Mouse (Mus musculus) brain, adult 2 months (tissue): ENCODE results near the gene Mpnd.

ENCODE experiments used
- DNase-seq: peaks from one replicate; pipeline ENCODE4 v3.0.0; 2011; ENCODE audit warnings: low read depth, low spot score

The Mpnd gene

DNA sequence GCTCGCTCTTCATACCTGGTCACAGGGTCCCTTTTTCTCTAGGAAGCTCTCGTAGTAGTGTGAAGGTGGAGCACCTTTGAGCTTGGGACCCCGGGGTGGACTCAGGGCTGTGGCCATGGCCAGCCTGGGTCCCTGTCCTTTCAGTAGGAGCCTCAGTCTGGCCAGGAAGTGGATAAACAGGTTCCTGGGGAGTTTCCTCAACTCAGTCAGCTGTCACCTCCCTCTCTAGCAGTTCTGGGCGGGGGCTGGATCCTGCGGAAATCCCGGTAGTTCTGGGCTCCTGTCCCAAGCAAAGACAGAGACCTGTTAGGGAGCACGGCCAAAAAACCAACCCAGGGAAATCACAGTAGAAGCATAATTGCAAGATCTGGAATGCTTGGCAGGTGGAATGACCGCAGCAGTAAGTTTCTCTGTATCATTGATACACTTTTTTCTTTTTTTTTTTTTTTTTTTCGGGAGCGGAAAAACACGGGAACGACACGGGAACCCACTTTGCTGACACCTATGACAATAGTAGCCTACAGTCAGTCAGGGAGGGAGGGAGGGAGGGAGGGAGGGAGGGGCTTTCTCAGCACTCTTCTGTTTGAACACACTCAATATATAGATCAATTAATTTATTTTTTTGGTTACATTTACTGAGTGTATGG lies at the start of gene Mpnd, which contains the start of gene Stap2:
TSS of gene Mpnd (plus strand) at position 297 of the 647 bp plus-strand sequence.
TSS of gene Stap2 (minus strand) at position 170 of the 647 bp plus-strand sequence.
- DNase-seq: peak; percentile 96

DNA sequence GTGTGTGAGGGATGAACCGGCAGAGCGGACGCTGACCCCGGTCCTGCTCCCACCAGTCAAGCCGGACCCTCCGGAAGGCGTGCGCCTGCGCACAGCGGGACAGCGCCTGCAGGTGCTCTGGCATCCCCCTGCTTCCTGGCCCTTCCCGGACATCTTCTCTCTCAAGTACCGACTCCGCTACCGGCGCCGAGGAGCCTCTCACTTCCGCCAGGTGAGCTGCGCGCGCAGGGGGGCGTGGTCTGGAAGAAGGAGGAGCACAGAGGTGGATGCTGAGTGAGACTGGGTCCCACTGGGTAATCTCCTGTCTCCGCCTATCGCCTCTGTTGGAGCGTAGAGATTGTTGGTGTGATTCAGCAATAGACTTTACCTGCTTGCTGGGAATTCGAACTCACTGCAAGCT lies 49.4 kb upstream of the Mpnd start:
- DNase-seq: peak; percentile 87

DNA sequence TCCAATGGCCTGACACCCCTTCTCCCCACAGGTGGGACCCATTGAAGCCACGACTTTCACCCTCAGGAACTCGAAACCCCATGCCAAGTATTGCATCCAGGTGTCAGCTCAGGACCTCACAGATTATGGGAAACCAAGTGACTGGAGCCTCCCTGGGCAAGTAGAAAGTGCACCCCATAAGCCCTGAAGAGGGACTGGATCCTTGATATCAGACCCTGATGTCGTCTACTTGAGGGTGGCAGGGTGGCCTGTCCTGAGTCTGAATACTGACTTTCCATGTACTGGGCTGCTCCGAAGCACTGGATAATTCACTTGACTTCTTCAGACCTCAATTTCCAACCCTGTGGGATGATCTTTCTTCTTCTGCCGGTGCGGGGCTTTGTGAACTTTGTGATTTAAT lies 48.9 kb upstream of the Mpnd start:
- DNase-seq: no peak

DNA sequence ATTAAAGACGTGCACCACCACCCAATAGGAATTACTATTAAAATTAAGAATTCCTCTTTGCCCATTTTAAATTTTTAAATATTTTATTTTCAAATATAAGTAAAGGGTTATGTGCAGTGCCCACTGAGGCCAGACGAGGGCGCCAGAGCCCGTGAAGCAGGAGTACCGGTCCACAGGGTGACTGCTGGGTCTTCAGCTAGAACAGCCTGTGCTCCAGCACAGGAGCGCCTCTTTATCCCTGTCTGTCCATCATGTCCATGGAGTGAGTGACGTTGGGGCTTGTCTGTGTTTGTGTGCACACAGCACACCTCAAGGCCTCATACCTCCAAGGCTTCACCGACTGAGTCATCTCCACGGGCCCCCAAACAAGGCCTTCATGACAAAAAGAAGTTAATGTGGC lies 48.3 kb upstream of the Mpnd start:
- peak; percentile 87 for DNase-seq

DNA sequence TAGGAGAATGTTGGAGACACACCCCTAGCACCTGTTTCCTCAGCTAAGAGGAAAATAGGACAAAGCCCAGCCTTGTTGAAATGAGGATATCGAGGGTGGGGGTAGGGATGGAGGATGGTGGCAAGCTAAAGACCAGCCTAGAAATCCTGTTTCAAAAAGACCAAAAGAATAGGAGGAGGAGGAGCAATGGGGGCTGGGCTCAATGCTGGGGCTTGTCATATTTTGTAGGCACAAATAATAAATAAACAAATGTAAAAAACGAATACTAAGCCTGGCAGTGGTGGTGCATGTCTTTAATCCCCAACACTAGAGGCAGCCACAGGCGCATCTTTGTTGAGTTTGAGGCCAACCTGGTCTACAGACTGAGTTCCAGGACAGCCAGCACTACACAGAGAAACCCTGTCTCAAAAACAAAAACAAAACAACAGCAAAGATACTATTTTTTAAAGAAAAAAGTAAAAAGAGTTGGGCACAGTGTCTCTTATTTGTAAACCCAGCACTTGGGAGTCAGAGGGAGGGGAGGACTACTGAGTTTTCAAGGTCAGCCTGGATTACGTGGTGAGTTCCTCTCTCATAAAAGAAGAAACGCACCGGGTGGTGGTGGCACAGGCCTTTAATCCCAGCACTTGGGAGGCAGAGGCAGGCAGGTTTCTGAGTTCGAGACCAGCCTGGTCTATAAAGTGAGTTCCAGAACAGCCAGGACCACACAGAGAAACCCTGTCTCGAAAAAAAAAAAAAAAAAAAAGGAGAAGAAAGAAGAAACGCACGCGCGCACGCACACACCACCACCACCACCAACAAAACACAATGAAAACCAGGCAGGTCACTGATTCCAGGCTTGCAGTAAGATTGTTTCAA lies 47.6 kb upstream of the Mpnd start:
- DNase-seq: no peak

DNA sequence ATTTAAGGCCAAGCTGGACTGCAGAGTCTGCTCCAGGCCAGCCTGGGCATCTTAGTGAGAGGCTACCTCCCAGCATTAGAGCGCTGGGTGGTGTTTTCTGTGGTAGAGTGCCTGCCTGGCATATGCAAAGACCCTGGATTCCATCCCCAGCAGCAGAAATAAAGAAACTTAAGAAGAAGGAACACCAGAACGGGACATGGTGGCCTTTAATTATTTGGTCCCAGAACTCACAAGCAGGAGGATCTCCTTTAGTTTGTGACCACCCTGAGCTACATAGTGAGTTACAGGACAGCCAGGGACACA lies 47.0 kb upstream of the Mpnd start:
- DNase-seq: no peak

DNA sequence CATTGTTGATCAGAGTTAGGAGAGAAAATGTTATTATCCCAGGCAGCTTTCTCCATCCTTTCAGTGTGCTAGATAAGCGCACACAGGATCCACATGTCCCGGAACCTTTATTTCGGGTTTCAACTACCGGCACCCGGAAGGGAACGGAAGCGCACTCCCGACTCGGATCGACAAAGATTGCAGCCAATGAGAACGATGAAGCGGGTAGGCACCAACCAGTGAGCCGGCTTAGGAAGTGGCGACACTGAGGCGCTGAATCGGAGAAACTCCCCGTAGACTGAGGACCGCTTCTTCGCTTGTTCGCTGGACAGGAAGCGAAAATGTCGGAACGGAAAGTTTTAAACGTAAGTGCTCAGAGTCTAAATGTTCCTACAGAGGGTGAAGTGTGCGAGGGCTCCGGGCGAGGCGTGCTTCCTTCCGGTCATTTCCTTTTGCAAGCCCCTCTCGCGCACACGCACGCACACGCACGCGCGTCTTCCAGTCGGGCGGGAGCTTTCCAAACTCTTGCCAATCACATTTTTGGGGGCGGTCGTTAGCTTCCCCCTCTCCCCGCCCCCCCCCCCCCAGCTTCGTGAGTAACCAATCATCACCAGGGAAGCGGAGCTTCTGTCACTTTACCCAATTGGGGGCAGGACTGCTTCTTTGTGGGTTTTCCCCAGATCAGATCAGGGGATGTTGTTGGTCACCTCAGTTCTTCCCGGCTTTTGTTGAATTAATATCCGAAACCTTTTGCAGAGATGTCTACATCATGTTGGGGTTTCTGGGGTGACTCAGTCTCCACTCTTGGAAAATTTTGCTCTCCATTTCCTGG lies 46.4 kb upstream of the Mpnd start, which contains the start of gene Yju2:
TSS of gene Yju2 (plus strand) at position 182 of the 811 bp plus-strand sequence.
- peak; percentile 99 for DNase-seq

DNA sequence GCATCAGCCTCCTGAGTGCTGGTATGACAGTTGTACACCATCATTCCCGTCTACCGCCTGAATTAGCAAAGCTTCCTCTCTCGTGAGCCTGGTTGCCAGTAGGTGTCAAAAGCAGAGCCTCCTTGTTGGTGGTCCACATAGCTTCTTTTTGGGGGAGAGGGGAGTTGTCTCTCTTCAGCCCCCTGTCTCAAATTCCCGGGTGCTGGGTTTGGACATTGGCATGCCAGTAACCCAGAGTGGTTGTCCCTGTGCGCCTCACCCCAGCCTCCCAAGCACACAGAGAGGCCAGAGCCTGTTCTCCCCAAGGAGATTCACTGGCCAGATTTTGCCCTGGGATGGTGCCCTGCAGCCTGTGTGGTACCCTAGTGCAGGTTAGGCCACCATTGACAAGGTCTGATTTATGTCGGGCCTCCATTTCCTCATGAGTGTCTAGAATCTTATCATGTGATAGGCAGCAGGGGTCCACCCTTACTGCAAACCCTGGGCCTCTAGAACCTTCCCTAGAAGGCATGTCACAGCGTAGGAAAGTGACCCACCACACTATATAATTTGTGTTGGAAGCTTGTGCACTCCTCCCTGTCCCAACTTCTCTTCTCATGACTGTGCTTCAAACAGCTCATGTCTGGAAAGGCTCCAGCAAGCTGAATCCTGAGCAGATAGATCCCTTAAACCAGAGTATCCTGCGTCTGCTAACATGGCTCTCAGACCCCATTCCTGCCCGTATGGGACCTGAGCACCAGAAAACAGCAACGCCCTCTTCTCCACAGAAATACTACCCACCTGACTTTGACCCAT lies 45.4 kb upstream of the Mpnd start:
- no peak for DNase-seq

DNA sequence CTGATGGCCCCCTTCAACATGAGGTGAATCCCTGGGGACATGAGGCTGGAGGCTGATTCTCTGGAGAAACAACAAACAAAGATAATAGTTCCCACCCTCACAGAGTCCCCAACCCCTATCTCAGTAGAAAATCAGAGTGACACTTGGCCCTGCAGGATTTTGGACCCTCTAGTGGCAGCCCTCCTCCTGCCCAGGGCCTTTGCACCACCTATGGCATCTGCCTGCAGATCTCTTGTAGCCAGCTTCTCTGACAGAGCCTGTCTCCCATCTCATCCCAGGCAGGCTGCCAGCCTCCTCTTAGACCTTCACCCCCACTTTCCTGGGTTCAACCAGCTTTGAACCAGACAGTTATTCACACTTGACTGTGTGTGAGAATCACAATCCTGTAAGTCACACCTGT lies 44.7 kb upstream of the Mpnd start:
- no peak for DNase-seq

DNA sequence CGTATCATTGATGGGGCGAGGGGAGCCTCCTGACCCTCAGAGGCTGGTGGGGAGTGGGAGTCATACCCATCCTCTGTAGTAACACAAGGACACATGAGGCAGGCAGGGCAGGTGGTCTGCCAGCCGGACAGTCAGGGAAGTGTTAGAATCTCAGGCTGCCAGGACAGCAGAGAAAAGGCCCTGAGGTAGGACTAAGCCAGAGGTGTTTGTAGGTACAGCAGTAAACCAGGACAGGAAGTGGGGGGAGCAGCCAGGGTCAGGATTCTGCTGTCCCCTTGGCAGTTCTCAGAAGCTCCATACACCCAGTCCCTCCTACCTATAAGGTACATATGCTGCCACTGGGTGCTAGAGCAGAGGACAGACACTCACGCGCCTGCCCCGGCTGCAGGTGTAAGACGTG lies 43.9 kb upstream of the Mpnd start:
- no peak for DNase-seq

DNA sequence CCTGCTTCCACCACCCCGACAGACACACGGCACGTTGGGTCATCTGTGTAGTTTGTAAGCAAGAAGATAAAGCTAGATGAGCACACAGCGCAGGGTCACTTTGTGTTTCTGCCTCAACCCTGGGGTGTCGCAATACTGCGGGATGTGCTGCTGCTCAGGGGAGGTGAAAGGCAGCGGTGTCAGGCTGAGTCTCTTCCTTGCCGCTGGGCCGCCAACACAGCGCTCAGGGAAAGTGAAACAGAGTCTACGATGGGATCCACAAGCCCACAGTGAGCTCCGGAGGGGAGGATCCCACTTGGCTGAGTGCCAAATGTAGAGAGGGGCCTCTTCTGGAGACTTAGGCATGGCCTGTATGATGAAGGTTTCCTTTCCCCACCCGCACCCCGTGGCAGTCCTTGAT lies 42.3 kb upstream of the Mpnd start:
- no peak for DNase-seq

DNA sequence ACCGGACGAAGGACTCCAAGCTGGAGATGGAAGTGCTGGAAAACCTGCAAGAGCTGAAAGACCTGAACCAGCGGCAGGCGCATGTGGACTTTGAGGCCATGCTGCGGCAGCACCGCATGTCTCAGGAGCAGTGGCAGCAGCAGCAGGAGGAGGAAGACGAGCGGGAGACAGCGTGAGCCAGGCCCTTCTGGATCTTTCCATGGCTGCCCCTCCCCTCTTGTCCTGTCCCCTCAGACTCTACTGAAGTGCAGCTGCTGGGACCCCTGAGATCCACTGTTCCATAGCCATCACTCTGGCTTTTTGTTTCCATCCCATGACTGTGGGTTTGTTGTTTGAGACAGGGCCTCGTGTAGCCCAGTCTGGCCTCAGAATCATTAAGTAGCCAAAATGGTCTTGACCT lies 41.0 kb upstream of the Mpnd start:
- DNase-seq: no peak

DNA sequence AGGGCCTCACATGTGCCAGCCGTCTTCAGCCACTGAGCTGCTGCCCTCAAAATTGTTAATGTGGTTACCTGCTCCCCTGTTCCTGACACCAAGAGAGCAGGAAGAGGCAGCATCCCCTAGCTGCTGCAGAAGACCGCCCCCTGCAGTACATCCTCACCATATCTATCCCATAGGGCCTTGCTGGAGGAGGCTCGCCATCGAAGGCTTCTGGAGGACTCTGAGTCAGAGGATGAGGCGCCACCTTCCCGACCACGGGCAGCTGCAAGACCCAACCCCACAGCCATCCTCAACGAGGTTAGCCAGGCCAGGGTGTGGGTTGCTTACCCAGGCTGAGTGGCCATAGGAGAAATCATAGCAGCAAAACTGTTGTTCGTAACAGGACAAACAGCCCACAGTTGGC lies 40.5 kb upstream of the Mpnd start:
- DNase-seq: no peak

DNA sequence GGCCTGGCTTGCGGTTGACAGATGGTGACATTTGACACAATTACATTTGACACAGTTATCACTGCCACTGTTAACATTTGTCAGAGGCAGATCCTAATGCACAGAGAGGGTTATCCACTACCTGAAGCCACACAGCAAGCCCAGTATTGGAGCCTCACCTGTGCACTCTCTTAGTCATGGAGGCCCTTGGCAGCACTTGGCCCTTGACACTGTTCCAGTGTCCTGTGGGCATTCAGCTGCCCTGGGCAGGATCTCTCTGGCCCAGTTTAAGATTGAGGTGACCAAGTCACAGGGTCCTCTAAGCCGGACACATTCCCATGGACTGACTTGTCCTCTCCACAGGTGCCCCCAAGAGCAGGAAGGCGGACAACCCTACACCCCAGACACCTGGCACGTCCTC lies 38.3 kb upstream of the Mpnd start:
- peak; percentile 42 for DNase-seq

DNA sequence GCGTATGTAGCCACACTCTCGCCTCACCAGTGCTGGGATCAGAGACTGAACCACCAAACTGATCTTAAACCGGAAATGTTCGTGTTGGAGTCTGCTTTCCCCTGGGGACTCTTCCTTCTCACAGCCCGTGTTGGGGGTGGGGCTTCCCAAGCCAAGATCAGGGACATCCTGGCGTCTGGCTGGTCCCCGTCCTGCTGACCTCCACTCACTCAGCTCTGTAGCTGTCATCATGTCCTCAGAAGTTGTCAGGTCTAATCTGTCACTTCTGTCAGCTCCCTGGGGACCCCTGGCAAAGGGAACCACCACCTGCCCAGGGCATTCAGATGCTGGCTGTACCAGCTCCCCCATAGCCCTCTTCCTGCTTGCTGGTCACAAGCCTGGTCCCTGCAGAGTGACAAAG lies 37.3 kb upstream of the Mpnd start:
- no peak for DNase-seq

DNA sequence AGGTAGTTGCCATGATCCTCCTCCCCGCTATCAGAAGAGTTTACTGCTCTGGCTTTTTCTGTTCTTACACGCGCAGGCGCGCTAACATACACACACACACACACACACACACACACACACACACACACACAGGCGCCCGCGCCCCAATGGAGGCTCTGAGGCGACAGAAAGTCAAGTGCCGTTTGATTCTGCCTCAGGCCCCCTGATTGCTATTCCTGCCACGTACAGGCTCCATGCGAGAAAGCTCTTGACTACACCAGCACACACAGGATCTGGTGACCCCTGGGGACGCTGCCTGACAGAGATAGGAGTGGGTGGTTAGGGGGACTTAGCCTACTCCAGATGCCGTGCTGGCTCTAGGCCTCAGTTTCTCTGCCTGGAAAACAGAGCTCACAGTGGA lies 36.0 kb upstream of the Mpnd start:
- peak; percentile 64 for DNase-seq

DNA sequence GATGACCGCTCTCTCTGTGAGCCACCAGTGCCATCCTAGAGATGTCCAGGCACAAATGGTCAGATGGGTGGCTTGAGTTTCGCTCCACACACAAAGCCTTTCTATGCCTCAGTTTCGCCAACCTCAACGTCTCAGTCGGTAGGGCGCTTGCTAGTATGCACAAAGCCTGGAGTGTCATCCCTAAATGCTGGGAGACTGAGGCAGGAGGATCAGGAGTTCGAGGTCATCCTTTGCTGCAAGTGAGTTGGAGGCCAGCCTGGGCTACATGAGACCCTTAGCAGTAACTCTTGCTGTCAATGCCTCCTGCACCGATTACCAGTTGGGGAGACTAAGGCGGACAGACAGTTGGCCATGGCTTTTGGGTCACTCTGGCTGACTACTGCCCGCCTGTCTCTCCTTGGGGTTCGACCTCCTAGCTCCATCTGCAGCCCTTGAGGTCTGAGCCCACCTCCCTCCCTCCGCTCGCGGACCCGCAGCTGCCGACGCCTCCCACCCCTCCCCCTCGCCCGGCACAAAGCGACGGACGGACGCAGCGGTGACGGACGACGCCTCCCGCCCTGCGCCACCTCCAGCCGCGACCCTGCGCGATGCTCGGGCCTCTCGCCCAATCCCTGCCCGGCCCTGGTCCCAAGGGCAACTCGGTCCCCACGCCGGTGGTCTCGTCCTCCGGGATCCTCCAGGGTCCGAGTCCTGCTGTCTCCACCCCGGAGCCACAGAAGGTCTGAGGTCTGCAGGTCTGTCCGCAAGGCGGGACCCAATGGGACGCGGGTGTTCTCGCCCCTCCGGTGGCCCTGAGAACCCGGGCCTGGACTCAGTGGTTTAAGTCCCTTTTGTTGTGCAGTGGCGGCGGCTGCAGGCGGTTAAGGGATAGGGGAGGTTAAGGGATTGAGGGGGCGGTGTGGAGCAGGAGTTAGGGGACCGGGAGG lies 35.3 kb upstream of the Mpnd start, which contains the start of gene Shd:
TSS of gene Shd (plus strand) at position 502 of the 926 bp plus-strand sequence.
- DNase-seq: peak; percentile 61

DNA sequence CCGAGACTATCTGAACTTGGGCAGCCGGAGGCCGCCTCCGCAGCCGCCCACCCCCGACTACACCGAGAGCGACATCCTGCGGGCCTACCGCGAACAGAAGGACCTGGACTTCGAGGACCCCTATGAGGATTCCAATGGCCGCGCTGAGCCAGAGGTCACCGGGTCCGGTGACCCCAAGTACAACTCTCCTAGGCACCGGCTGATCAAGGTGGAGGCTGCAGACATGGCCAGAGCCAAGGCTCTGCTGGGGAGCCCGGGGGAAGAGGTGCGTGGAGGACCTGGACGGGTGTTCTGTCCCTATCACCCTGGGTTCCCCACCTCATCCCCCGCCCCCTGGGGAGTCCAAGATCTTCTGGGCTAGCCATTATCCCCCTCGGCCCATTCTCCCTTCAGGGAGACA lies 34.1 kb upstream of the Mpnd start:
- no peak for DNase-seq

DNA sequence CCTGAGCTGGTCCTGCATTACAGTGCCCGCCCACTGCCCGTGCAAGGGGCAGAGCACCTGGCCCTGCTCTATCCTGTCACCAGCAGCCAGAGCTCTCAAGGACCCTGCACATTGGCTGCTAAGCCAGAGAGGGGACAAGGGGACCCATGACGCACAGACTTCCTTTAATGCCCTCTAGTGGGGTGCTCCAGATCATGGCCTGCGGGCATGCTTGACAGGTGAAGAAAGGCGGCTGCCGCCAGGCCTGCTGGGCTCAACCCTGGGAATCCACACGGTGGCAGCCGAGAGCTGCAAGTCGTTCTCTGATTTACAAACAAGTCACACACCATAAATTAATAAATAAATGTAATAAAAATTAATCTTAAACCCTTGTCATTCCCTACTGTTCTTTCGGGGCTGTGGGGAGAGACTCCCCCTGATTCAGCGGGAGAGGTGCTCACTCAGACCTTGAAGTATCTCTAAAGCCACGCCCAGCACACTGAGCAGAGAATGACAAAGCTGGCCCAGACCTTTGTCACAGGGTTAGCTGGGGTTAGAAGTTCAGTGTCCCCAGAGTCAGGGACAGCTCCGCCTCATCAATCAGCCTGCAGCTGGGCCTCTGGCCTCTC lies 29.2 kb upstream of the Mpnd start:
- peak; percentile 91 for DNase-seq

DNA sequence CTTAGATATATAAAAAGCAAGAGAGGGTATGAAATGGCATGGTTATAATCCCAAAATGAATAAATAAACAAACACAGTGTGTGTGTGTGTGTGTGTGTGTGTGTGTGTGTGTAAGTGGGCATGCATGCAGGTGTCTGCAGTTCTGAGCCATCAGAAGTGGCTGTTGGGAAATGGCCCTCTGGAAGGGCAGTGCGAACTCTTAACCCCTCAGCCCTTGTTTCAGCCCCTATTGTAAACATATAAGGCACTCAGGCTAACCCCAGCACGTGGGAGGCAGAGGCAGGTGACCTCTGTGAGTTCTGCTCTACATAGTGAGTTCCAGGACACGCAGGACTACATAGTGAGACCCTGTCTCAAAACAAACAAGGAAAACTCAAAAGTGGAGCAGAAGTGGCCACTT lies 28.2 kb upstream of the Mpnd start:
- no peak for DNase-seq
